Mouse (Mus musculus) ES-E14 (cell line): ENCODE results near the gene 9430015G10Rik. TPM values are rescaled to one million over a fixed set of nuclear protein-coding genes. Genes with fewer than 3 reads are reported as not detected.

Experiments
- DNase-seq: peaks from one replicate; pipeline ENCODE4 v3.0.0-alpha.2; 2013; ENCODE audit warnings: low read depth, low spot score
- H3K27ac ChIP-seq: 2 replicates; pipeline ENCODE4 v1.5.1; 2012; ENCODE audit warnings: low read depth, mild to moderate bottlenecking, low read length, moderate library complexity, mixed read lengths; ENCODE audit not compliant: poor library complexity, insufficient read depth, severe bottlenecking
- H3K36me3 ChIP-seq: 2 replicates; pipeline ENCODE4 v1.6.1; 2012; ENCODE audit warnings: mild to moderate bottlenecking, low read length, moderate library complexity, mixed read lengths; ENCODE audit not compliant: control insufficient read depth, poor library complexity, insufficient read depth, severe bottlenecking
- H3K4me1 ChIP-seq, 2 experiments: fragments of 150-350 bp in 1 of 2; sonication (generic) in 1 of 2; 2 replicates each; pipeline ENCODE4 v1.6.1; 2012; ENCODE audit warnings: low read length in 2 of 2, mild to moderate bottlenecking in 1 of 2, mixed read lengths in 1 of 2; ENCODE audit not compliant: control insufficient read depth in 2 of 2, insufficient read depth in 2 of 2, poor library complexity in 1 of 2
- H3K4me3 ChIP-seq, 2 experiments: fragments of 150-350 bp in 1 of 2; sonication (generic) in 1 of 2; 2 replicates each; pipeline ENCODE4 v1.5.1; 2012; ENCODE audit warnings: low read length in 2 of 2, low read depth in 1 of 2, mild to moderate bottlenecking in 1 of 2, mixed read lengths in 1 of 2; ENCODE audit not compliant: insufficient read depth in 1 of 2, poor library complexity in 1 of 2, severe bottlenecking in 1 of 2
- H3K9ac ChIP-seq: 2 replicates; pipeline ENCODE4 v1.6.1; 2012; ENCODE audit warnings: low read depth, mild to moderate bottlenecking, low read length, mixed read lengths; ENCODE audit not compliant: poor library complexity, insufficient read depth, severe bottlenecking
- H3K9me3 ChIP-seq: fragments of 150-350 bp; sonication (generic); 2 replicates; pipeline ENCODE4 v1.6.1; 2012; ENCODE audit warnings: low read depth, mild to moderate bottlenecking, low read length; ENCODE audit not compliant: control insufficient read depth, insufficient read depth
- CHD2 ChIP-seq: IDR thresholded peaks from 2 replicates; pipeline ENCODE4 v1.6.1; 2014; ENCODE audit warnings: mild to moderate bottlenecking, low read depth, low read length, inconsistent platforms
- HCFC1 ChIP-seq: IDR thresholded peaks from 2 replicates; pipeline ENCODE4 v1.6.1; 2012; ENCODE audit warnings: low read length, inconsistent platforms, borderline replicate concordance; ENCODE audit not compliant: insufficient read depth
- MAFK ChIP-seq: IDR thresholded peaks from 2 replicates; pipeline ENCODE4 v1.6.1; 2014; ENCODE audit warnings: mild to moderate bottlenecking, low read depth, low read length, inconsistent platforms; ENCODE audit not compliant: insufficient read depth
- ZC3H11A ChIP-seq: IDR thresholded peaks from 2 replicates; pipeline ENCODE4 v1.6.1; 2012; ENCODE audit warnings: low read depth, mild to moderate bottlenecking, inconsistent platforms, low read length, borderline replicate concordance
- ZNF384 ChIP-seq: IDR thresholded peaks from 2 replicates; pipeline ENCODE4 v1.6.1; 2012; ENCODE audit warnings: low read depth, low read length, inconsistent platforms
- in situ Hi-C, 2 experiments: fragments of 600-800 bp; cut with MboI; formaldehyde crosslinking; loops; one replicate each; pipeline ENCODE4 v1.15.1; 2025; ENCODE audit warnings: low sequenced_read_pairs in 2 of 2, inconsistent platforms in 1 of 2; ENCODE audit not compliant: unreplicated experiment in 2 of 2
- total RNA-seq: library from RNA; depleted of rRNA; stranded (reverse); fragments of 300-350 nt; gene quantifications from 2 replicates; pipeline ENCODE4 v1.2.3, GENCODE M21; 2012; rRNA removed

Gene 9430015G10Rik
- total RNA-seq, 1 experiment = 83.4 TPM

- Histone ChIP-seq H3K4me3 (no peak overlapping the region), H3K9me3 (0 out of 2 replicates have a peak, but pooled peaks cover 1% of the 10 kb centered on the region), H3K4me1 (no peaks in the 10 kb centered on the region), H3K27ac (no peak overlapping the region), H3K9ac (no peak overlapping the region), H3K36me3 (peaks cover 94% of the 10 kb centered on the region)
- TF ChIP-seq HCFC1 (no peak), ZNF384 (no peak), ZC3H11A (no peak), CHD2 (no peak), MAFK (no peak)
- DNase-seq = no peak
- in situ Hi-C loops = no loop called here
These were observed 58.8 kb downstream of the 9430015G10Rik start for GRCm38 (mm10) chr4:156168611-156169010.

GRCm38 (mm10) chr4:156169129-156169528, 59.3 kb downstream of the 9430015G10Rik start:
- H3K36me3 ChIP-seq = peaks cover 95% of the 10 kb centered on the region
- DNase-seq = no peak
- no peak overlapping the region for H3K9ac ChIP-seq
- in situ Hi-C loops = no loop called here
- H3K27ac ChIP-seq = no peak overlapping the region
- no peak for TF ChIP-seq ZNF384
- no peak for TF ChIP-seq MAFK
- TF ChIP-seq HCFC1 = no peak
- TF ChIP-seq ZC3H11A = no peak
- TF ChIP-seq CHD2 = no peak
- H3K4me3 ChIP-seq = no peak overlapping the region
- peaks cover 1% of the 10 kb centered on the region; the same call in 1 of the 2 replicates for H3K9me3 ChIP-seq
- no peaks in the 10 kb centered on the region for H3K4me1 ChIP-seq

- H3K4me3 ChIP-seq = no peak overlapping the region
- H3K27ac ChIP-seq = no peak overlapping the region
- in situ Hi-C loops = no loop called here
- no peak for DNase-seq
- H3K9ac ChIP-seq = no peak overlapping the region
- peaks cover 98% of the 10 kb centered on the region for H3K36me3 ChIP-seq
- no peaks in the 10 kb centered on the region for H3K4me1 ChIP-seq
- peaks cover 2% of the 10 kb centered on the region; the same call in 1 of the 2 replicates for H3K9me3 ChIP-seq
- no peak for TF ChIP-seq HCFC1
- TF ChIP-seq CHD2 = no peak
- no peak for TF ChIP-seq ZNF384
- no peak for TF ChIP-seq ZC3H11A
- TF ChIP-seq MAFK = no peak
These were observed 62.0 kb downstream of the 9430015G10Rik start for GRCm38 (mm10) chr4:156171828-156172227.

Other genes with a start within 250 kb of the 9430015G10Rik start
- gene Tas1r3, start 246.6 kb upstream of the 9430015G10Rik start, total RNA-seq = 0.40 and 0.58 TPM in 2 replicates
- 9.7 and 10.1 TPM in 2 replicates for gene Cptp, start 240.5 kb upstream of the 9430015G10Rik start, total RNA-seq
- 106 and 119 TPM in 2 replicates for gene Ints11, start 240.4 kb upstream of the 9430015G10Rik start, total RNA-seq
- gene Pusl1, start 218.2 kb upstream of the 9430015G10Rik start, total RNA-seq = 62.2 and 104 TPM in 2 replicates
- gene Acap3, start 218.2 kb upstream of the 9430015G10Rik start, total RNA-seq = 17.1 and 32.0 TPM in 2 replicates
- gene Ube2j2, start 166.2 kb upstream of the 9430015G10Rik start, total RNA-seq = 57.9 and 74.1 TPM in 2 replicates
- gene C1qtnf12, start 147.7 kb upstream of the 9430015G10Rik start, total RNA-seq = 6.4 and 10.3 TPM in 2 replicates
- 11.9 and 20.6 TPM in 2 replicates for gene B3galt6, start 117.3 kb upstream of the 9430015G10Rik start, total RNA-seq
- 176 and 257 TPM in 2 replicates for gene Sdf4, start 117.1 kb upstream of the 9430015G10Rik start, total RNA-seq
- 2.4 and 2.6 TPM in 2 replicates for gene Tnfrsf4, start 96.1 kb upstream of the 9430015G10Rik start, total RNA-seq
- gene Tnfrsf18, start 83.8 kb upstream of the 9430015G10Rik start, total RNA-seq = 0.62 and 1.1 TPM in 2 replicates
- 0.22 and 0.37 TPM in 2 replicates for gene Ttll10, start 50.6 kb upstream of the 9430015G10Rik start, total RNA-seq
- 1.7 and 2.2 TPM in 2 replicates for gene Rnf223, start 20.5 kb downstream of the 9430015G10Rik start, total RNA-seq
- 214 and 296 TPM in 2 replicates for gene Agrn, start 87.5 kb downstream of the 9430015G10Rik start, total RNA-seq
- 0.67 and 0.79 TPM in 2 replicates for gene Isg15, start 90.8 kb downstream of the 9430015G10Rik start, total RNA-seq
- gene AW011738, start 93.3 kb downstream of the 9430015G10Rik start, total RNA-seq = 0.21 and 0.27 TPM in 2 replicates
- 0.16 and 0.18 TPM in 2 replicates for gene Perm1, start 105.9 kb downstream of the 9430015G10Rik start, total RNA-seq
- 15.2 and 31.2 TPM in 2 replicates for gene Plekhn1, start 124.9 kb downstream of the 9430015G10Rik start, total RNA-seq
- gene Noc2l, start 126.0 kb downstream of the 9430015G10Rik start, total RNA-seq = 108 and 147 TPM in 2 replicates
- 1.4 and 2.3 TPM in 2 replicates for gene Samd11, start 145.7 kb downstream of the 9430015G10Rik start, total RNA-seq
- gene Vmn2r-ps159, start 221.1 kb downstream of the 9430015G10Rik start, total RNA-seq = not detected in 2 replicates